Mouse (Mus musculus) frontal cortex, postnatal 10 days (tissue): Measurements from ENCODE around the gene Tnrc6c.

Experiments
- DNase-seq, 2 experiments: peaks; one replicate each; pipeline ENCODE4 v3.0.0; 2022; ENCODE audit warnings: low spot score in 2 of 2, mixed read lengths in 1 of 2

Gene Tnrc6c

GRCm38 (mm10) chr11:117676649-117677048 is 22.6 kb downstream of the Tnrc6c start:
- DNase-seq = no peak

- DNase-seq = no peak
Observed at GRCm38 (mm10) chr11:117677111-117677510, 23.0 kb downstream of the Tnrc6c start.

GRCm38 (mm10) chr11:117677594-117677993 is 23.5 kb downstream of the Tnrc6c start:
- no peak for DNase-seq

GRCm38 (mm10) chr11:117678155-117678554 is 24.1 kb downstream of the Tnrc6c start:
- DNase-seq = no peak

DNA sequence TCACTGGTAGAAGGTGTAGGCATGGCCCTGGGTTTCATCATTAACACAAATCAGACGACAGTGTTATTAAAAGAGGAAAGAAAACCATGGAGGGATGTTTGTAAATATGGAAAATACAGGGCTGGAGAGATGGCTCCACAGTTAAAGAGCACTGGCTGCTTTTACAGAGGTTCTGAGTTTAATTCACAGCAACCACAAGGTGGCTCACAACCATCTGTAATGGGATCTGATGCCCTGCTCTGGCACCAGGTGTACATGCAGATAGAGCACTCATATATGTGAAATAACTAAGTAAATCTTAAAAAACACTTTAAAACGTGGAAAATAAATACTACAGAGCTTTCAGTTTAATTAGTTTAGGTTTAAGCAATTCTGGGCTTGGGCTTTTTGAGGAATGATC is 24.7 kb downstream of the Tnrc6c start:
- no peak for DNase-seq

GRCm38 (mm10) chr11:117684640-117685039 is 30.6 kb downstream of the Tnrc6c start:
- no peak for DNase-seq

DNA sequence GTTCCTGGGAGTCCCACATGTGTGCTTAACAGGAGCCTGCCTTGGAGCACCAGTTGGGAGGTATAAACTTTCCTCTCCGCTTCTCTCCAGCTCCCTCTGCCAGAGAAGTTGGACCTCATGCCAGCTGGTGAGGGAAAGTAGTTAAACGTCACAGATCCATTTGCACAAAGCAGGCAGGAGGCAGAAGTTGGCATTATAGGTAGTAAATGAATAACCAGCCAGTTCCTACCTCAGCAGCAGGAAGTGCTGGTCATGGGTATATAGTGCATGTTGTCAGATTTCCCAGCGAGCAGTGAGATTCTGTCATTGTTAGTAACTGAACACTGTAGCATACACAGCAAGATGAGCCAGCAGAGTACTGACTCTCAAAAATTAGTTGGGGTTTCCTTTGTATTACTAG is 31.4 kb downstream of the Tnrc6c start:
- no peak for DNase-seq

- no peak for DNase-seq
Observed at GRCm38 (mm10) chr11:117686021-117686420, 31.9 kb downstream of the Tnrc6c start.

DNA sequence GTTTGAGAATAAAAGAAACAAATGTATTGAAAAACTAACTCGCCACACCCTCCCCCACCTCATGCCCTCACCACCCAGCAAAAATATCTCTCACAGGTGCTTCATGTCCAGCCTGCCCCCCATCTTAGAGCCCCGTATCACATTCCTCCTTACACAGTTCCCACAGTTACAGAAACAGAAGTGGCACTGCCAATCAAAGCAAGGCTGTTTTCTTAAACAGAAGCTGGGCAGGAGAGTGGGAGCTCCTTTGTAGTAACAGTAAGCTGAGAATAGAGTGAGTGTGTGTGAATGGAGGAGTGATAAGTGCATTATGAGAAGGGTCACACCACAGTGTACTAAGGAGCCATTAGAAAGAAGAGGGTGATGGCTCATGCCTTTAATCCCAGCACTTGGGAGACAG is 34.5 kb downstream of the Tnrc6c start:
- DNase-seq = no peak

DNA sequence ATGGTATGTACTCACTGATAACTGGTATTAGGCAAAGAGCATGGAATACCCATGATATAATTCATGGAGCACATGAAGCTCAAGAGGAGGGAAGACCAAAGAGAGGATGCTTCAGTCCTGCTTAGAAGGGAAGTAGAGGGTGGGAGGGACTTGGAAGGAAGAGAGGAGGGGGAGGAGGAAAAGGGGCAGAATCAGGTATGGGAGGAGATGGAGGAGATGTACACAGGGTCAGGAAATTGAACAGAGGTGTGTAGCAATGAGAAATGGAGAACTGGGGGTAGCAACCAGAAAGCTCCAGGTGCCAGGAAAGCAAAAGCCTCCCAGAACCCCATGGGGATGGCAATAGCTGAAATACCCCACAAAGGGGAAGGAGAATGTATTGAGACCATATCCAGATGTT is 37.2 kb downstream of the Tnrc6c start:
- no peak for DNase-seq

DNA sequence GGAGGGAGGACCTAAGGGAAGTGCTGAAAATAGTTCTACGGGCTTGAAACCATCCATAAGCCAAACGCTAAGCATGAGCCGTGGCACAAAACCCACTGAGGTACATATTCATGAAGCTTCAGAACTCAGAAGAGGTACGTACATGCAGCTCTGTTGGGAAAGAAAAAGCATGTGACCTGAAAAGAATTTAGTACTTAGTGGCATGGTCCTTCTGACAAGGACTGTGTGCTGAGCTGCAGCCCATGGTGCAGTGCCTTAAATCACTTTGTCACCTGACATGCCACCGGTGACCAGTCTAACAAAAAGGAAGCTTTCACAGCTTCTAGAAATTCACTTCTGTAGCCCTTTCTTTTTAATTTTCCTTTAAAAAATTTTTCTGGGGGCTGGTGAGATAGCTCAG is 40.0 kb downstream of the Tnrc6c start:
- no peak for DNase-seq

DNA sequence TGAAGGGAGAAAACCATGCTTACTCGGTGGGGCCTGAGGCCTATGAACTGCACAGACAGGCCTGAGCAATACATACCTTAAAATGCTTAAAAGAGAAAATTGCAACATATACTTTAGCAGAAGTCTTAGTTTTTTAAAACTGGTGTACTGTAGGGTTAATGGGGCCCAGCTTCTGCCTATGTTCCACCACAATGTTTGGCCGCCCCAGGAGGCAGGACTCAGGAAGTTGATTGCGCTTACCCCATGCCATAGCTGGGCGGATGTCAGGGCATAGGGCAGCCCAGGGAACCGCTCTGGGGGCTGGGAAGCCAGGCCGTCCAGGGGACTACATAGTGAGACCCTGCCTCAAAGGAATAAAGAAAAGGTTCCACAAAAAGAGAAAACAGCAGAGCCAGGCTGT is 42.5 kb downstream of the Tnrc6c start:
- no peak for DNase-seq

GRCm38 (mm10) chr11:117700871-117701270 is 46.8 kb downstream of the Tnrc6c start:
- no peak for DNase-seq

GRCm38 (mm10) chr11:117706267-117706666 is 52.2 kb downstream of the Tnrc6c start:
- DNase-seq = no peak

- DNase-seq = no peak
Observed at GRCm38 (mm10) chr11:117707238-117707637, 53.1 kb downstream of the Tnrc6c start.

DNA sequence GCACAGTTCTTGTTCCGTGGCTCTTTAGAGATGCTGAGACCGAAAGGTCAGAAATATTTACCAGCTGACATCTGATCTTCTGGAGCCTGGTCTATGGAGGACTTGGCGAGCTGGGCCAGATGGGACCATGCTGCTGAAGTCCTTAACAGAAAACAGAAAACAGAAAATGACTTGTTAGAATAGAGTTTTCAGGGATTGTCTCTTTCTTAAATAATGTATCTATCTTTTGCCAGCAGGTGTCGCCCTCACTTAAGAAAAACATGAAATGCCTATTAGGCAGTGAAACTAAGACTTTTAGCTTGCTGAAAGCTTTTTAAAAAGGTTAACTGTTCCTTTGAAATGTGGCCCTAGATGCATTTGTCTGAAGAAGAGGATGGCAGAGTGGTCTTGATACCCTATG is 55.2 kb downstream of the Tnrc6c start:
- DNase-seq = no peak

- no peak for DNase-seq
Observed at GRCm38 (mm10) chr11:117710815-117711294, 56.8 kb downstream of the Tnrc6c start.

DNA sequence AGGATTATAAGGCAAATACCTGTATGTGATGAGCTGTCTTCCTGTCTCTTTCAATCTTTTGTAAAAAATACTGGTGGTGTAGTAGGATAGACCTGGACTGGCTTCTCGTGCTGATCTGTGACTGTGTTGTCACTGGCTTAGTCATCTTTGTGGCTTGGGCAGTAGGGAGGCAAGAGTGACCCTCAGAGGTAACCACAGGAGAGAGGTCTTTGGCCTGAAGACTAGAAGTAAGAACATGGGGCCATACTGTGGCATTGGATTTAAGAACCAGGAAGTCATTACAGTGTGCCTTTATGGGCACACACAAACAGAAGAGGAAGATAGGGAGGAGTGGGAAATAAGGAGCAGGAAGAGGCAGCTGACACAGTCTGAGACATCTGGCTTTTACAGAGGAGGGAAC is 58.0 kb downstream of the Tnrc6c start:
- no peak for DNase-seq

DNA sequence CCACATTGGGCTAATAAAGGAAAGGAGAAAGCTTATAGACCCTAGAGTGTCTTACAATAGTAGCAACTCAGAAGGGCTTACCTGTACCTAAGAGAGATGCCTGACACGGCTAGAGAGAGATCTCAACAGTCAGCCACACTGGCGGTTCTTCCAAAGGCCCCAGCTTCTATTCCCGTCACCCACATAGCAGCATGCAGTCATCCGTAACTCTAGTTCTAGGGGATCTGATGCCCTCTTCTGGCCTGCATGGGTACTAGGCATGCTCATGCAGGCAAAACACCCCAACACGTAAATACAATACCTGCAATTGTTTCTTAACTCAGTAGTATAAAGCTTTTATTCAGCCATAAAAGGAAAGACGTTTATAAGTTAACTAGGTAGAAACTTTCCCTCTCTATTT is 59.3 kb downstream of the Tnrc6c start:
- no peak for DNase-seq

- no peak for DNase-seq
Observed at GRCm38 (mm10) chr11:117718838-117719237, 64.7 kb downstream of the Tnrc6c start.

DNA sequence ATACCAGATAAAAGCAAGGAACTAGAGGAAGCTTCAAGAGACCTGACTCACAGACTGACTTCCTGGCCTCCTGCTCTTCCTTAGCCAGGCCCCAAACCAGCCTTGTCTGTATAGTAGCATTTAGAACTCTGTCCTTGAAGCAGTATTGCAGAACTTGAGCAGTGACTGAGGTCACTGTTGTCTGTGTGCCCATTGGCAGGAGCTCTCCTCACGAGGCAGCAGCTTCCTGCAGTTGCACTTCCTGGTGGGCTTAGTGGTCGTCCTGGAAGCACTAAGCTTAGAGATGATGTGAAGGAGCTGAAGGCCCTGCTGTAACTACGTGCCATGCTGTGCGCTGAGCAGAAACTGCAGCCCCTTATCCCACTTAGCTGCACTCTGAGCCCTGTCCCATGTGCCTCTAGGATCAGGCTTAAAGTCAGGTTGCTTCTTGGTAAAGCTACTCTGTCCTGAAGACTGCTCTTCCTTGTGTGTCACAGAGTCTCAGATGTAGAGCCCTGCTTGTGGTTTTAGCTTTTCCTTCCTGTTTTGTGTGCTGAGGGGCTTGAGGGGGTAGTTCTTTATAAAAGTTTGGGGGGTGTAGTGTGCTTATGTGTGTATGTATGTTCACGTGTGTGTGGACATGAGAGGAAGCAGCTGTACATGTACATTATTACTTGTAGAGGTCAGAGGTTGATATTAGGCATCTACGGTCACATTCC is 70.7 kb downstream of the Tnrc6c start:
- DNase-seq = no peak

GRCm38 (mm10) chr11:117727031-117727430 is 72.9 kb downstream of the Tnrc6c start:
- DNase-seq = no peak

DNA sequence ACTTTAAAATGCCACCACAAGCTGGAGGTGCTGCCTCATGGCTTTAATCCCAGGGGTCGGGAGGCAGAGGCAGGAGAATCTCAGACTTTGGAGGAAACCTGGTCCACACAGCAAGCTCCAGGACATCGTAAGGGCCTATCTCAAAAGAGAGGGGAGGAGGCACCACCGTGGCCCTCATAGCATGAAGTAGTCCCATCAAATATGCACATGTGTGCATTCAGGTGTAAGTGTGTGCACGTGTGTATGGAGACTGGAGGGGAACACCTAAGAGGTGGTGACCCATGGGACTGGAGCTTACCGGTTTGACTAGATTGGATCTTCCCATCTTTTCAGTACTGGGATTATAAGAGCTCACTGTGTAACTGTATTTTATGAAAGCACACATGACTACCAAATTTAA is 74.2 kb downstream of the Tnrc6c start:
- no peak for DNase-seq

- DNase-seq = no peak
Observed at GRCm38 (mm10) chr11:117728841-117729240, 74.8 kb downstream of the Tnrc6c start.
